Mouse (Mus musculus) ovary, postnatal 14 days (tissue): ENCODE results near the gene Gm5150.
"Not testable (repeated sequence)": the region's sequence is repeated elsewhere in the genome, so short reads cannot be mapped to it uniquely, and the experiment has no call there.

ENCODE experiments used
- DNase-seq: peaks from one replicate; pipeline ENCODE4 v3.0.0; 2022; ENCODE audit warnings: low spot score

The Gm5150 gene

GRCm38 (mm10) chr3:16006215-16006614, at the start of gene Gm5150:
Gm5150 (minus strand) TSS chr3:16006437.
- DNase-seq = no peak

- not testable (repeated sequence) for DNase-seq
Observed at GRCm38 (mm10) chr3:16051736-16052135, 45.5 kb upstream of the Gm5150 start.

GRCm38 (mm10) chr3:16047288-16047687, 41.1 kb upstream of the Gm5150 start:
- DNase-seq = no peak

GRCm38 (mm10) chr3:16043315-16043714, 37.1 kb upstream of the Gm5150 start:
- DNase-seq = peak; percentile 25

GRCm38 (mm10) chr3:16024988-16025387, 18.8 kb upstream of the Gm5150 start:
- DNase-seq = peak; percentile 35

- no peak for DNase-seq
Observed at GRCm38 (mm10) chr3:16022214-16022613, 16.0 kb upstream of the Gm5150 start.

GRCm38 (mm10) chr3:16014456-16014855, 8.2 kb upstream of the Gm5150 start:
- not testable (repeated sequence) for DNase-seq

GRCm38 (mm10) chr3:16007827-16008226, 1.6 kb upstream of the Gm5150 start:
- no peak for DNase-seq

- DNase-seq = no peak
Observed at GRCm38 (mm10) chr3:16003890-16004633, 2.2 kb downstream of the Gm5150 start.

GRCm38 (mm10) chr3:15999479-15999878, 6.8 kb downstream of the Gm5150 start:
- DNase-seq = not testable (repeated sequence)

- DNase-seq = no peak
Observed at GRCm38 (mm10) chr3:15982216-15982615, 24.0 kb downstream of the Gm5150 start.

GRCm38 (mm10) chr3:15956921-15957320, 49.3 kb downstream of the Gm5150 start:
- no peak for DNase-seq
